Mouse (Mus musculus) heart, postnatal 0 days (tissue): Measurements from ENCODE around the gene Nptn.

Experiments
- CTCF ChIP-seq: IDR thresholded peaks from 2 replicates; pipeline ENCODE4 v1.5.1; 2016; ENCODE audit warnings: antibody characterized with exemption, control low read depth, low read depth
- EP300 ChIP-seq: IDR thresholded peaks from 2 replicates; pipeline ENCODE4 v1.6.1; 2016; ENCODE audit warnings: antibody characterized with exemption, low read depth

- TF ChIP-seq CTCF (no peak), EP300 (no peak)
Measured at GRCm38 (mm10) chr9:58674736-58675135, 92.7 kb downstream of the Nptn start.
